Mouse (Mus musculus) gastrocnemius, postnatal 4 days (tissue): ENCODE results near the gene Cyp4v3. TPM values are rescaled to one million over a fixed set of nuclear protein-coding genes. Genes with fewer than 3 reads are reported as not detected.
"Not testable (repeated sequence)": the region's sequence is repeated elsewhere in the genome, so short reads cannot be mapped to it uniquely, and the experiment has no call there.

Experiments
- DNase-seq, 2 experiments: peaks; one replicate each; pipeline ENCODE4 v3.0.0; 2021 to 2022; ENCODE audit warnings: low spot score in 2 of 2, mixed read lengths in 2 of 2
- long read RNA-seq, 2 experiments: library from polyadenylated mRNA; stranded (forward); transcript quantifications; one replicate each; pipeline ENCODE4 v2.0.0; 2021
- total RNA-seq, 2 experiments: library from RNA; stranded (reverse); gene quantifications; 2 replicates each; pipeline ENCODE4 v1.2.3; 2021

Gene Cyp4v3
- total RNA-seq: 1 to 10 TPM; 1.3 to 1.6 TPM
- long read RNA-seq, experiment 1, partial matches to known transcripts: 0 of 1 reads
- long read RNA-seq, experiment 1, other reads (novel, unspliced or antisense): 1 of 1 reads
- long read RNA-seq, experiment 2, partial matches to known transcripts: 0 of 1 reads
- long read RNA-seq, experiment 2, other reads (novel, unspliced or antisense): 0 of 1 reads

DNA sequence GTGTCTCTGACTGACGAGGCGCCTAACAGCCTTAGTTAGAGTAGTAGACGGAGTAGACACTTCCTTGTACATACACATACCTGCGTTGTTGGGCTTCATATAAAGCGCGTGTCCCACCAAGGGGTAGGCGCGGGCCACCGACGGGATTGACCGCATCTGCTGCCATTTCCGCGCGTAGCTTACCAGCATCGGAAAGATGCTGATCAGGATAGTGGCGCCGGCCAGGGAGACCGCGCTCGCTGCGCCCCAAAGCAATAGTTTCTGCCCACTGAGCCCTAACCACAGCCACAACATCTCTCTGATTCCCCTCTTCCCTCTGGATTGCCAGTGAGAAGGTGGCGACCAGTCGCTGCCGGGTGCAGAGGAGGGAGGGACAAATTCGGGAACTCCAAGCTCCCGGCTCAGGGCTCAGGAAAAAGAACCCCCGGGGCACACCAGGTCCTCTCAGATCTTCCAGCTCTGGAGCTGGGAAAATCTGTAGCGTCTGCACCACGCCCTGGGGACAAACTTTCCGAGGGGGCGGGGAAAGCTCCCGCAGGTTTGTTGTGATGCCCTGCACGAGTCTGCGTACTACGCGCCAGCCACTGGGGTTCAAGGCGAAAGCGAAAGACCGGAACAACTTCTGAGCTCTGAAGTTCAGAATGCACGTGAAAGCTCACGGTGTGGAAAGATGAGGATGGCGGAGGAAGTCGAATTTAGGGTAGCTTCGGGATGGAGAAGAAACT is at the start of gene Cyp4v3:
TSS of gene Cyp4v3 (minus strand) at position 532 of the 725 bp plus-strand sequence.
- peak; percentile 35 to 61 for DNase-seq

GRCm38 (mm10) chr8:45381963-45382347 is 48.9 kb upstream of the Cyp4v3 start, which contains the start of gene Fam149a:
Gene Fam149a, minus strand, starts transcription at chr8:45382291.
- DNase-seq: no peak

- DNase-seq: no peak
Measured at GRCm38 (mm10) chr8:45381075-45381962, 48.3 kb upstream of the Cyp4v3 start.

DNA sequence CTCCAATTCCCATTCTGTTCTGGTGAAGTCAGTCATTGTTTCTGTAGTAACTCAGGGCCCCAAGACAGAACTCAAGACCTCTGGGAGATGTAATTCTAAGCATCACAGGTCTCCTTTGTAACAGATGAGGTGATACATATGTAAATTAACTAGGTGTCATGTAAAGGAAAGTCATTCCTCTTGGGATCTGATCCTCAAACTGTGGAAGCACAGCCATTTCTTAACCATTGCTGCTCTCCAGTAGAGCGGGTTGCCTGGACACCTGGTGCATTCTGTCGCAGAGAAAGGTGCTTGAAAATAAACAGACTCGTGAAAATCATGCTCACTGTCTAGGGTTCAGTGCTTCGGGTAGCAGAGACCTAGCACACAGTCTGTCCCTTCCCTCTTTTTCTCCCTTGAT is 47.6 kb upstream of the Cyp4v3 start:
- DNase-seq: no peak

DNA sequence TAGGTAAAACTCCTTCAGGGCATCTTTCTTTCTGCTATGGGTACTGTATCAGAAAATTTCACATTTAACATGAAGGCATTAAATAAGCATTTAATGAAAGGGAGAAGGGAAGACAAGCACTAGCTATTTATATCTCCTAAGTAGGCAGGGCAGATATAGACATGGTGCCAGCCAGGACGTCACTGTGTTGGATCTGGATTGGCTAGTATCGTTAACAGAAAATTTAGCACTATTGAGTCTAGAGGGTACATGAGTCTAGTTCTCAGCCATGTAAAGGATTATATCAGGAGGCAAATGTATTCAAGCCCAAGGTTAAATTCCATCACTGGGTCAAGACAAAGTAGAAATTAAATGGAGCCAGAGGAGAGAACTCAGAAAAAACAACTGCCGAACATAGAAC is 41.1 kb upstream of the Cyp4v3 start:
- no peak for DNase-seq

- DNase-seq: no peak
Measured at GRCm38 (mm10) chr8:45367154-45367553, 34.1 kb upstream of the Cyp4v3 start.

GRCm38 (mm10) chr8:45363220-45363619 is 30.2 kb upstream of the Cyp4v3 start:
- no peak for DNase-seq

- no peak for DNase-seq
Measured at GRCm38 (mm10) chr8:45362323-45362722, 29.3 kb upstream of the Cyp4v3 start.

GRCm38 (mm10) chr8:45359091-45359605 is 26.1 kb upstream of the Cyp4v3 start:
- DNase-seq: no peak

DNA sequence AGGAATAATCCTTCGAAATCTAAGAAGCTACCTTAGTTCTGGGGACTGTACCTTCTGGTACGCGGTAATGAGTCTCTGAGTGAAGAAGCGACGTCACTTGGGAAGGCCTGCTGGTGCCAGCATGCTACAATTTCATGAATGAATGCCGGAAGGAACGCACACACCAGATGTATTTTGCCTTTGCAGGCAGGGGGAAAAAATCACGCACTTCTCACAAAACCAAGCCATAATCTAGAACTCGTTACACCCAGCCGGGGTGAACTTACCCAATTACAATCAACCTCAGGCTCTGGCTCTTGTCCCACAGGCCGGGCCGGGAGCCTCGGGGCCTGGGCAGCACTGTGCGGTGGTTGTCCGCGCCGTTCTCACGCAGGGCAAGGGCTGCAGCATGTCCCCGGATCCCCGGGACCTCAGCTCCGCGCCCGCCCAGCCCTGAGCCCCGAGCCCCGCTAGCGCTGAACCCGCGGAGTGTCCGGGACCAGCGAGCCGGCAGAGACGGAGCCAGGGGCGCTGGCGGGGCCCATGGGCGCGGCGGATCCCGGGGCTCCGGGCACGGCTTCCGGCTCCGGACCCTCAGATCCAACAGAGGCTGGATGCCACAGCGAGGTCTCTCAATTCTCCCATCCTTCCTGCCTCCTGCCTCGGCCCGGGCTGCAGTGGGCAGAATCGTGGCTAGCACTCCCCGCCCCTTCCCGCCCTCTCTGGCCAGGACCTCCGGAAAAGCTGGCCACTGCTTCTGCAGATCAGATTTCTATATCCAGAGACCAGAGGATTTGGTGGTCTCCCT is 25.3 kb upstream of the Cyp4v3 start:
- peak; percentile 34 to 59 for DNase-seq

GRCm38 (mm10) chr8:45355809-45356208 is 22.8 kb upstream of the Cyp4v3 start:
- DNase-seq: no peak

DNA sequence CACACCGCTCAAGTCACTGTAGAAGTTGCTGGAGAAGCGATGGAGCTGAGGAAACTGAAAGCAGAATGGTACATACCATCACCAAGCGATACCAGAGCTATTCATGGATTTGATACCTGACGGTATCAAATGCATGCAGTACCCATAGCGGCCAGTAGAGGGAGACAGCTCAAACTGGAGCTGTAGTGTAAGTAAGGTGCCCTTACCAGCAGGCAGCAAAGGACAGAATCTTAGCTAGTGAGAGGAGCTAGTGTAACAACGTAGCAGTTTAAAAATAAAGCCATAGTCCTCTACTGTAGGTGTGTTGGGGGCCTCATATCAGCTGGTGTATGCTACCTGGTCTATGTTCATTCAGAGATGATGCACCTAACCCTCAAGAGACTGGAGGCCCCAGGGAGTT is 12.0 kb upstream of the Cyp4v3 start:
- peak in 1 of 2 experiments; percentile 47 for DNase-seq

DNA sequence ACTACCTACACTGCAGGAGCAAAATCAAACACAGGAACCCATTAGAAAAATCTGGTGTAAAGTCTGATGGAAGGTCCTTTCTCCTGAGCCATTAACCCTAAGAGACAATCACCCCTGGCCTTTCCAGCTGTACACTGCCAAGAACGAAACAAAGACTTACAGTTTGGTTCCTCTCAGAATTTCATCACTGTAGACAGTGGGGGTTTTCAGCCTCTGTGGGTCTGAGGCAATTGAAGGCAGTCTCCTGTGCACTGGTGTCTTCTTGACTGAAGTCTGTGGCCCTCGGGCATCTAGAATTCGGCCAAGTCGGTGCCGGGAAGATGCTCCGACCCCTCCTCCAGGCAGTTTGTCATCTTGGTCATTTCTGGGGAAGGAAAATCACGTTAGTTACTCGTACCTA is 11.3 kb upstream of the Cyp4v3 start:
- no peak for DNase-seq

- no peak for DNase-seq
Measured at GRCm38 (mm10) chr8:45341630-45342628, 8.9 kb upstream of the Cyp4v3 start.

DNA sequence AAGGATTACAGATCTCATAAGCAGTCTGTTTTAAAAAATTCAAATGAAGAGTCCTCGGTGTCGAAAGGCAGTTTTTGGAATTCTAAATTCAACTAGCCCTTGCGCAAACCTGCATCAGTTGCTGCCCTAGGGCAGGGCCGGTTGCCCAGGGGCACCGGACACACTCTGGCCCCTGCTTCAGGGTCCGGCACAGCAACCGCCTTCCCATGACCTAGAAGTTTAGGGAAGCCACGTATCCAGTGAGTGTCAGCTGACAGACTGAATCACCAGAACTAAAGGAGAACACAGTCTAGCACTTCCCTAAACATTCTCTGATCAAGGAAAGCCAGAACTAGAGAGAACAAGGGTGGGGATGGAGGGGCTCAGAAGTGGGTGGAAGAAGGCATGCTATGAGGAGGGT is 477 bp upstream of the Cyp4v3 start:
- no peak for DNase-seq

DNA sequence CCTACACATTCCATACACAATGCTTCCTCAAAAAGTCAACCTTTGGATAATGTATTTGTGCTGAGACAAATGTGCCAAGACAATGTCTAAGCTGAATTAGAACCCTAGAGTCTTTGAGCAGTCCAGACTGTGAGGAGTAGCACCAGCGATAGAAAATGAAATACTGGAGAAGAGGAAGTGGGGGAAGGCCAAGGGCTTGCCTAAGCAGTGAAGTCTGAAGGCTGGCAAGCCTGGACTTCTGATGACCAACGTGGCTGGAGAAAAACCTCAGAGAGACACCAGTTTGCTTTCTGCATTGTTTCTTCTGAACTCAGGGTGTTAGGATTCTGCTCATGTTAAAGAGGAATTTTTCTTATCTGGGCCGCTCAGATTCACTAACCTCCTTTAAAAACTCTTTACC is 2.2 kb downstream of the Cyp4v3 start:
- no peak for DNase-seq

- DNase-seq: no peak
Measured at GRCm38 (mm10) chr8:45329206-45329980, 3.6 kb downstream of the Cyp4v3 start.

DNA sequence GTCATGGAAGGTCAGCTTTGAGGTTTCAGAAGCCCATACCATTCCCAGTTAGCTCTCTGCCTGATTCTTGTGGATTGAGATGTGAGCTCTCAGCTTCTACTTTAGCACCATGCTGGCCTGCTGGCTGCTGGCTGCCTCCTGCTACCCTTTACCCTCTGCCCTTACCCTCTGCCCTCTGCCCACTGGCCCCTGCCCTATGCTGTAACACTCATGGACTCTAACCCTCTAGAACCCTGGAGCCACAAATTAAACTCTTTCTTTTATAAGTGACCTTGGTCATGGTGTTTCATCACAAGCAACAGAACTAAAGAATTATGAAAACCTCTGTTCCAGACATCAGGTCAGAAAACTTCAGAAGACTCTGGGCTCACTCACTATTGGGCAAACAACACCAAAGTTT is 5.9 kb downstream of the Cyp4v3 start:
- DNase-seq: not testable (repeated sequence)

DNA sequence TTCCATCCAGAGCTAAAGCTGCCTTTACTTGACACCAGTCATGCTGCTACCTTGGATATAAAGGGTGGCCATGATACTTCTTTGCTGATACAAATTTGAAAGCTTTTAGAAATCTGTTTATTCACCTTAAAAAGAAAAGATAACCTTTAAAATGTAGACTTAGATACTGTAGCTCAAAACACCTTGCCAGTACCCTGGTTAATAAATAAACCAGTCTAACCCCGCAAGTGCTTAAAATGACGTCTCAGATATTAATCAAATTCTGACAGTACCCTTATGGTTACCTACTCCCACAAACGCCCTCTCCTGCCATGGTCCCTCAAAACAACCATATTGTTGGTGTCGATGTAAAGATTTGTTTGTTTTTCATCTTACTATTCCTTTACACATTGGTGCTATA is 8.9 kb downstream of the Cyp4v3 start:
- DNase-seq: no peak
